Mouse (Mus musculus) CH12.LX (cell line): ENCODE data around the gene Kcnd3. TPM values are rescaled to one million over a fixed set of nuclear protein-coding genes. Genes with fewer than 3 reads are reported as not detected.

Experiments
- DNase-seq: peaks from one replicate; pipeline ENCODE4 v3.0.0-alpha.2; 2013; ENCODE audit errors: extremely low read depth
- H3K27ac ChIP-seq: 2 replicates; pipeline ENCODE4 v1.5.1; 2012; ENCODE audit warnings: low read depth, mild to moderate bottlenecking, control low read depth, moderate library complexity; ENCODE audit not compliant: insufficient read depth
- H3K27me3 ChIP-seq: replicated peaks from 2 replicates; pipeline ENCODE3; 2012; ENCODE audit warnings: inconsistent platforms
- H3K36me3 ChIP-seq, 2 experiments: replicated peaks in 1 of 2; 2 replicates each; pipeline versions ENCODE3 to v1.6.1; 2012; ENCODE audit warnings: inconsistent platforms in 1 of 2, low read length in 1 of 2, mild to moderate bottlenecking in 1 of 2, mixed read lengths in 1 of 2, moderate library complexity in 1 of 2; ENCODE audit not compliant: control insufficient read depth in 1 of 2, insufficient read depth in 1 of 2
- H3K4me1 ChIP-seq, 2 experiments: 2 replicates each; pipeline ENCODE4 v1.6.1; 2012; ENCODE audit warnings: inconsistent platforms in 1 of 2, moderate library complexity in 1 of 2; ENCODE audit not compliant: insufficient read depth in 2 of 2, control insufficient read depth in 1 of 2
- H3K4me2 ChIP-seq: 2 replicates; pipeline ENCODE4 v1.6.1; 2012; ENCODE audit warnings: low read depth, mild to moderate bottlenecking, control low read depth; ENCODE audit not compliant: poor library complexity, insufficient read depth, severe bottlenecking
- H3K4me3 ChIP-seq, 3 experiments: fragments of 150-350 bp in 1 of 3; sonication (generic) in 1 of 3; replicated peaks in 1 of 3; 2 replicates each; pipeline versions ENCODE3 to v1.5.1; 2011 to 2012; ENCODE audit warnings: low read depth in 2 of 3, low read length in 2 of 3, mild to moderate bottlenecking in 2 of 3, moderate library complexity in 2 of 3, control low read depth in 1 of 3, improper control_type of control experiment in 1 of 3, inconsistent platforms in 1 of 3, mixed read lengths in 1 of 3; ENCODE audit not compliant: poor library complexity in 1 of 3
- H3K79me2 ChIP-seq: replicated peaks from 2 replicates; pipeline ENCODE4 v1.6.1; 2012; ENCODE audit warnings: mild to moderate bottlenecking, moderate library complexity; ENCODE audit not compliant: control insufficient read depth, poor library complexity, insufficient read depth, severe bottlenecking; ENCODE audit errors: extremely low read depth
- H3K9ac ChIP-seq: 2 replicates; pipeline ENCODE4 v1.6.1; 2012; ENCODE audit warnings: low read depth, mild to moderate bottlenecking, control low read depth, moderate library complexity; ENCODE audit not compliant: insufficient read depth
- H3K9me3 ChIP-seq: replicated peaks from 2 replicates; pipeline ENCODE3; 2012; ENCODE audit warnings: low read length, inconsistent platforms, mixed read lengths
- CTCF ChIP-seq, 2 experiments: IDR thresholded peaks in 1 of 2; conservative IDR thresholded peaks in 1 of 2; 2 replicates each; pipeline ENCODE4 v1.5.1; 2011 to 2012; ENCODE audit warnings: low read depth in 2 of 2, low read length in 2 of 2, improper control_type of control experiment in 1 of 2, inconsistent platforms in 1 of 2, mild to moderate bottlenecking in 1 of 2, moderate library complexity in 1 of 2
- E2F4 ChIP-seq: IDR thresholded peaks from 2 replicates; pipeline ENCODE4 v1.6.1; 2011; ENCODE audit warnings: low read depth, low read length, improper control_type of control experiment; ENCODE audit not compliant: insufficient replicate concordance
- ELF1 ChIP-seq: IDR thresholded peaks from 2 replicates; pipeline ENCODE4 v1.6.1; 2014; ENCODE audit warnings: low read depth, mild to moderate bottlenecking, inconsistent platforms, low read length, improper control_type of control experiment
- GABPA ChIP-seq: IDR thresholded peaks from 2 replicates; pipeline ENCODE4 v1.6.1; 2012; ENCODE audit warnings: low read depth, low read length, improper control_type of control experiment, inconsistent platforms; ENCODE audit not compliant: insufficient replicate concordance
- JUN ChIP-seq: IDR thresholded peaks from 2 replicates; pipeline ENCODE4 v1.6.1; 2011; ENCODE audit warnings: low read depth, mild to moderate bottlenecking, low read length, improper control_type of control experiment, moderate library complexity; ENCODE audit not compliant: insufficient read depth
- JUND ChIP-seq: conservative IDR thresholded peaks from 2 replicates; pipeline ENCODE4 v1.6.1; 2011; ENCODE audit warnings: low read depth, low read length, improper control_type of control experiment
- KAT2A ChIP-seq: IDR thresholded peaks from 2 replicates; pipeline ENCODE4 v1.6.1; 2012; ENCODE audit warnings: low read length, improper control_type of control experiment, inconsistent platforms; ENCODE audit not compliant: insufficient replicate concordance
- MAX ChIP-seq: IDR thresholded peaks from 2 replicates; pipeline ENCODE4 v1.6.1; 2011; ENCODE audit warnings: low read length, improper control_type of control experiment
- MEF2A ChIP-seq: IDR thresholded peaks from 2 replicates; pipeline ENCODE4 v1.6.1; 2014; ENCODE audit warnings: low read depth, mild to moderate bottlenecking, inconsistent platforms, low read length, improper control_type of control experiment, borderline replicate concordance
- NELFE ChIP-seq: IDR thresholded peaks from 2 replicates; pipeline ENCODE4 v1.6.1; 2011; ENCODE audit warnings: low read depth, low read length, improper control_type of control experiment
- NRF1 ChIP-seq: IDR thresholded peaks from 2 replicates; pipeline ENCODE4 v1.6.1; 2014; ENCODE audit warnings: low read depth, mild to moderate bottlenecking, inconsistent platforms, low read length, improper control_type of control experiment, moderate library complexity
- POLR2A ChIP-seq: IDR thresholded peaks from 2 replicates; pipeline ENCODE4 v1.6.1; 2011; ENCODE audit warnings: low read depth, mild to moderate bottlenecking, improper control_type of control experiment, low read length
- SMC3 ChIP-seq: IDR thresholded peaks from 2 replicates; pipeline ENCODE4 v1.6.1; 2011; ENCODE audit warnings: low read depth, low read length, improper control_type of control experiment
- USF1 ChIP-seq: IDR thresholded peaks from 2 replicates; pipeline ENCODE4 v1.6.1; 2014; ENCODE audit warnings: low read depth, mild to moderate bottlenecking, inconsistent platforms, low read length, improper control_type of control experiment
- ZC3H11A ChIP-seq: IDR thresholded peaks from 2 replicates; pipeline ENCODE4 v1.6.1; 2012; ENCODE audit warnings: low read depth, mild to moderate bottlenecking, inconsistent platforms, low read length, improper control_type of control experiment
- ZKSCAN1 ChIP-seq: IDR thresholded peaks from 2 replicates; pipeline ENCODE4 v1.6.1; 2012; ENCODE audit warnings: low read depth, inconsistent platforms, low read length, improper control_type of control experiment, borderline replicate concordance
- ZMIZ1 ChIP-seq: IDR thresholded peaks from 2 replicates; pipeline ENCODE4 v1.6.1; 2012; ENCODE audit warnings: low read depth, mild to moderate bottlenecking, inconsistent platforms, low read length, improper control_type of control experiment
- dilution Hi-C: fragments of 300-500 bp; cut with MboI; formaldehyde crosslinking; loops from 2 replicates; pipeline ENCODE4 v1.14.3; 2020; ENCODE audit warnings: low sequenced_read_pairs; ENCODE audit not compliant: extremely low pct_unique_long_range_greater_than_20kb, extremely low pct_ligation_motif_present
- in situ Hi-C: fragments of 300-500 bp; cut with MboI; formaldehyde crosslinking; loops from 3 replicates; pipeline ENCODE4 v1.14.3; 2019; ENCODE audit warnings: low sequenced_read_pairs, low pct_ligation_motif_present, low pct_unique_long_range_greater_than_20kb, mixed read lengths
- polyA plus RNA-seq: library from polyadenylated mRNA; unstranded; fragments of >175 nt; gene quantifications from 2 replicates; pipeline ENCODE4 v1.2.1, GENCODE M21; 2012; ENCODE audit warnings: low read depth; ENCODE audit not compliant: insufficient read length
- total RNA-seq, 2 experiments: library from RNA; depleted of rRNA; stranded (reverse); fragments of 300-350 nt in 1 of 2; fragments of >200 nt in 1 of 2; gene quantifications; 2 replicates each; pipeline ENCODE4 v1.2.3; 2012 to 2014

The Kcnd3 gene
- total and polyA plus RNA-seq, 3 experiments, result not detected

DNA sequence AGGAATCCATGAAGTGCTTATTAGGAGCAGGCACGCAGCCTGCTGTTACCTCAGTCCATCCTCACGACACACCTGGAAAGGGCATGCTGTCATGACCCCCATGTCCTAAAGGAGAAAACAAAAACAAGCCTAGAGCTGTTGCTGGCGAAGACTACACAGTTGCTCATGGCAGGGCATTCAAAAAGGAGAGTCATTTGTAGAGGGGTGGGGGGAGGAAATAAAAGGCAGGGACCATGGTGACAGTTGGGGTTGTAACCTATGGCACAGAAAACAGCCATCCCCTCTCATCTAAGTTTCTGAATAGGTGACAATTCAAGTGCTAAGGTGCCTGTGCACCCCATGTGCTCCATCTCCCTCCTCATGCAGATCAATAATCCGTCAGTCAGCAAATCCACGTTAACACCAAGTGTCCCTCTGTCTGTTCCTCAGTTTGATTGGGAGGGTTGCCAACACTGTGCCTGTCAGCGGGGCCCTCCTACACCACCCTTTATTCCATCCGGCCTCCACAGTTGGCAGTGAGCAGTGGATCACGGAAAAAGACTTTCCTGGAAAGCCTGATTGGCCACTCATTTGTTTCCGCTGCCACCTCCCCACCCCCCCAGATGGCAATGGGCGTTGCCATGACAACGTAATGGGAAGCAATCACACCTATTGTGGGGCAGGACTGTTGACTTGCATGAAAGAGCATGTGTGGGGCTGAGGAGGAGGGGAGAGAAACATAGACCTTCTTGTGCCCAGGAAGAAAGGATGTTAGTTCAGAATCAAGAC lies 78.4 kb downstream of the Kcnd3 start:
- no peaks in the 10 kb centered on the region for H3K9me3 ChIP-seq
- peaks cover 83% of the 10 kb centered on the region for H3K27me3 ChIP-seq
- no peak for DNase-seq
- H3K27ac ChIP-seq, result no peak overlapping the region
- in situ Hi-C loops, result no loop called here
- no peak overlapping the region for H3K4me3 ChIP-seq
- H3K4me2 ChIP-seq, result no peak overlapping the region
- H3K79me2 ChIP-seq, result no peaks in the 10 kb centered on the region
- no peaks in the 10 kb centered on the region for H3K4me1 ChIP-seq
- dilution Hi-C loops, result no loop called here
- H3K36me3 ChIP-seq, result no peaks in the 10 kb centered on the region
- TF ChIP-seq NRF1, result no peak
- no peak for TF ChIP-seq JUN
- no peak for TF ChIP-seq USF1
- no peak for TF ChIP-seq SMC3
- TF ChIP-seq NELFE, result no peak
- no peak for TF ChIP-seq GABPA
- H3K9ac ChIP-seq, result no peak overlapping the region

DNA sequence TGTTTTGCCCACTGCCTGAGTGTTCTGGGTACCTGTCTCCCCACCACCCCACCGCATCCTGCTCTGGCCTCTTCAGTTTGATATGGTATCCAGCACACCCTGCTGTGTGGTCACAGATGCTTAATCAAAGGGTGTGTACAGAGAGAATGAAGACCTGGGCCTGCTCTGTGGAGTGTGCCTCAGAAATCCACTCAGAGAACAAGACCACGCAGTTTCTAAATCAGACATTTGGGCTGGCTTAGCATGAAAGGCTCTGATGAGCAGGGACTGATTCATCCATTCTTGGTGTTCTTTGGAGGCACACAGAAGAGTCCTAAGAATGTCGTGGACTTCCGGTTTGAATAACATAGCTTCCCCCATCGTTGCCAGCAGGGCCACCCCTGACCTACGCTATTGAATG lies 86.3 kb downstream of the Kcnd3 start:
- H3K4me3 ChIP-seq, result no peak overlapping the region
- H3K27me3 ChIP-seq, result peaks cover 78% of the 10 kb centered on the region
- H3K4me1 ChIP-seq, result no peaks in the 10 kb centered on the region
- H3K79me2 ChIP-seq, result no peaks in the 10 kb centered on the region
- dilution Hi-C loops, result no loop called here
- no peaks in the 10 kb centered on the region for H3K9me3 ChIP-seq
- H3K4me2 ChIP-seq, result no peak overlapping the region
- DNase-seq, result no peak
- in situ Hi-C loops, result no loop called here
- H3K27ac ChIP-seq, result no peak overlapping the region
- no peaks in the 10 kb centered on the region for H3K36me3 ChIP-seq
- no peak for TF ChIP-seq JUND
- TF ChIP-seq MAX, result no peak
- TF ChIP-seq ELF1, result no peak
- no peak for TF ChIP-seq MEF2A
- TF ChIP-seq E2F4, result no peak
- TF ChIP-seq ZKSCAN1, result no peak
- TF ChIP-seq ZMIZ1, result no peak
- no peak for TF ChIP-seq KAT2A
- TF ChIP-seq CTCF (conservative IDR thresholded peaks at IDR 0.05 in 1 of 2, IDR thresholded peaks at IDR 0.05 in 1 of 2; ENCODE audit: low read depth in 2 of 2, low read length in 2 of 2), result no peak
- TF ChIP-seq JUN, result no peak
- TF ChIP-seq POLR2A, result no peak
- no peak for TF ChIP-seq ZC3H11A
- no peak for TF ChIP-seq SMC3
- H3K9ac ChIP-seq, result no peak overlapping the region
